Mouse (Mus musculus): ENCODE data around the gene Rnf222. TPM values are rescaled to one million over a fixed set of nuclear protein-coding genes. Genes with fewer than 3 reads are reported as not detected.
A peak's percentile ranks its signal among the peaks of the same experiment; 100 is the strongest.
"Not testable (repeated sequence)": the region's sequence is repeated elsewhere in the genome, so short reads cannot be mapped to it uniquely, and the experiment has no call there.

Rnf222 gene
- polyA plus RNA-seq, 1 experiment = not detected

- 86% methylated on average over 9 of the region's 9 CpGs for WGBS
- DNase-seq (ENCODE audit: low read depth, low spot score) = no peak
These were observed 17.5 kb downstream of the Rnf222 start for GRCm38 (mm10) chr11:68905665-68906460.

- 28% methylated on average over 4 of the region's 4 CpGs for WGBS
- no peak for DNase-seq (ENCODE audit: low read depth, low spot score)
These were observed 18.1 kb downstream of the Rnf222 start for GRCm38 (mm10) chr11:68906461-68906790.

GRCm38 (mm10) chr11:68907251-68907650 is 18.9 kb downstream of the Rnf222 start:
- WGBS = 79% methylated on average over 3 of the region's 3 CpGs
- no peak for DNase-seq (ENCODE audit: low read depth, low spot score)

GRCm38 (mm10) chr11:68908846-68909503 is 20.6 kb downstream of the Rnf222 start:
- no peak for DNase-seq (ENCODE audit: low read depth, low spot score)
- 29% methylated on average over 7 of the region's 7 CpGs for WGBS

DNA sequence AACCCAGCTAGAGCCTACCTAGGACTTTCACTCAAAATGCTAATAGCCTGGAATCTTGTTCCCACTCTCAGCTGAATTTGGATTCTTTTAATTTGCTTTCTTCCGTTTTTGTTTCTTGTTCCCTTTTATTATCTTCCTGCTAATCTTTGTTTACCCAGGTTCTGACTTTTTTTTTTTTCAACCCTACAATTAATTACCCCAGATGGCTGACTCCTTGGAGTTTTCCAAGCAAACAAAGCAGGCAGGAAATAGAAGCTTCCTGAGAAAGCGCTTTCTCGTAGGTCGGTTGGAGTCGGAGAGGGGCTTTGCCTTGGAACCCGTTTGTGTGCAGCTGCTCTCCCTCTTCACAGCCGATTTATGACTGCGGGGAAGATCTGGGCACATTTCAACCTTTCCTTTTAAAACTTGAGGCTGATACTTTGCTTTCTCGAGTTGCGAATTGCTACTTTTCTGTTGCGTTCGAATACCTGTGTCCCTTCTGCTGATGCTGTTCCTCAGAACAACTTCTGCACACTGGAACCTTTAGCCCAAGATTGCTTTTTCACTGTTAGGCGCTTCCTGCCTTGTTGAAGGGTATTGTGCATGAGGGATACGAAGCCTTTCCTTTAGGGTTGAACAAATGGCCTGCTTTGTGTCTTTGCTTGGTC is 23.3 kb downstream of the Rnf222 start:
- WGBS = 15% methylated on average over 14 of the region's 14 CpGs
- no peak for DNase-seq (ENCODE audit: low read depth, low spot score)

DNA sequence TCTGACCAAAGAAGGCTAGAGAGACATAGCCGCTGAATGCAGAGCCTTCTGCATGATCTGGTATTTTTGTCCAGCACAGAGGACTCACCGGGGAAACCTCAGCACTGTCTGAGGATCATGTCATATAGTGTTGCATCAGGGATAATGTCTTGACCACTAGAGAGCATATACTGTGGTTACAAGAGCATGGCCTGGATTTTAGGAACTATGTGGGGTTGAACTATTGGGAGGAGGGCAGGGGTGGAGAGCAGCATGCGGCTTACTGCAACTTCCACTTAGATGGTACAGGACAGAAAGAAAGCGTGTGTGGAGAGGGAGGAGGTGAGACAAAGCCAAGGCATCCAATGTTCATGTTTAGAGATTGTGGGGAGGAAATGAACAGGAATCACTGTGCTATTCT is 26.2 kb downstream of the Rnf222 start:
- no peak for DNase-seq (ENCODE audit: low read depth, low spot score)
- WGBS = 91% methylated on average over 4 of the region's 4 CpGs

DNA sequence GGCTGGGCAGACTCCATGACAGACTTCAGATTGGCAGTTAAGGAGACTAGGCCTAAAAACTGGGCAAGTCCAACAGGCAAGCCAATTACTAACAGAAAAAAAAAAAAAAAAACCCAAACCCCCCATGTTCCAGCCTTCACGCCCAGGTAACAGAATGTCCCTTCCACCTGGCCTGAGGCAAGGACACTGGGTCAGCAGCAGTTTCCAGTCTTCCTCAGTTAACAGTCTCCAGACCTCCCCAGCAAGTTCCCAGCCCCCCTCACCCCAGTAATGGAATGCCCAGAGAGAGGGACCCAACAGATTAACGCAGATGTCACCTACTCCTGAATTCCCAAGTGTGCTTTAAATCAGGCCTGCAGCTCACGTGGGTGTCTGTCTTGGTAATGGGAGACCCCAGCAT is 34.8 kb downstream of the Rnf222 start:
- WGBS = 88% methylated on average over 3 of the region's 3 CpGs

GRCm38 (mm10) chr11:68924749-68925148 is 36.4 kb downstream of the Rnf222 start:
- 83% methylated on average over 2 of the region's 2 CpGs for WGBS
- no peak for DNase-seq (ENCODE audit: low read depth, low spot score)

More for the DNA sequence above, 34.8 kb downstream of the Rnf222 start:
- DNase-seq (ENCODE audit: low read depth, low spot score) = no peak

DNA sequence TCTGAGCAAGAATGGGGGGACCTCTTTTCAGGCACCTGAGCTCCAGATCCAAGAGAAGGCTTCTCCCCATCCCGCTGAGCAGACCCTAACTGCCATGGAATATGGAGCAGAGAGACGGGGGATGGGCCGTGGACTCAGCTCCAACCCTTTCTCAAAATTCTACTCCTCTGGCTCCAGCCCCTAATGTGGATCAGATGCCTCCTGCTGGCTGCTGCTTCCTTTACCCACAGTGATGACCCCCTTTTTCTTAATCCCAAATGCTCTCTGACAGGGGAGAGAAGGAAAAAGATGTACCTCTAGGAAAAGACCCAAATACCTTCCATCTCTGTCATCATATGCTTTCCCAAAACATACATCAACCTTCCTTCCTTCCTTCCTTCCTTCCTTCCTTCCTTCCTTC is 38.6 kb downstream of the Rnf222 start, which contains the start of gene Odf4:
Gene Odf4, minus strand, starts transcription at position 101 of the 400 bp plus-strand sequence.
- WGBS = 83% methylated on average over 3 of the region's 3 CpGs
- DNase-seq (ENCODE audit: low read depth, low spot score) = no peak

DNA sequence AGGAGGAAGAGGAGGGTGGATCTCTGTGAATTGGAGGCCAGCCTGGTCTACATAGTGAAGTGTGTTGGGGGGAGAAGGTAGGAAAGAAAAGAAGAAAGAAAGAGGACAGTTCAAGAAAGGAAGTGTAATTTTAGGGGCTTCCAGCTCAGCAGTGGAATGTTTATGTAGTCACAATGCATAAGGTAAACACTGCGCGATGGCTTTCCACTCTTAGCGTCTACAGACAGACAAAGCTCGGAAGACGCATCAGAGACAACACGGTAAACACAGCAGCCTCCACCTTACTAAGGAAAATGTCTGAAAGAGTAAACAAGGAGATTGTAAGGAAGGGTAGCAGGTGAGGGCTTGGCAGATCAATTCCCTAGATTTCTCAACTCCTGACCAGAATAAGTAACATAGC is 41.6 kb downstream of the Rnf222 start:
- no peak for DNase-seq (ENCODE audit: low read depth, low spot score)
- WGBS = 29% methylated on average over 6 of the region's 6 CpGs

DNA sequence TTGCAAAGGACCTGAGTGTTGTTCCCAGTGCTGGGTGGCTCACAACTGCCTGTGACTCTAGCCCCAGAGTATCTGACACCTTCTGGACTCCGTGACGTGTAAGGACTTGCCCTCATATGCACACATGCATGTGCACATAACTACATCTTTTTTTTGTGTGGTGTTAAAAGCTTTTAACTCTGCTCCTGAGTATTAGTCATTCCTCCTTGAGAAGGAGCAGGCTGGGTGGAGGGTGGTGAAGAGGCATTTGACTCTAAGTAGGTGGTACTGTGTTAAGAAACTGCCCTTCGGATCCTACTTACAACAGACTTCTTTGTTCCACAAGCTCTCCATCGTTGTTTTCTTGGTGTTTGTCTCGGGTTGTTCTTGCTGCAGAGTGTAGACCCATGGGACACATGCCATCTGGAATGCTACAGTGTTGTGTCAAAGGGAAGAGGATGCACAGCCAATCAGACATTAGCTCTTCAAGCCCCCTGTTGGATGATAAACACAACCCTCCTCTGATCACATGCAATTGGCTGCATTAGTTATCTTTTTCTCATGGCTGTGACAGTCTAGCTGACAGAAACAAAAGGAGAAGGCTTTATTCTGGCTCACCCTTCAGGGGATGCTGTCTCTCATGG is 45.6 kb downstream of the Rnf222 start:
- no peak for DNase-seq (ENCODE audit: low read depth, low spot score)
- WGBS = 71% methylated on average over 5 of the region's 5 CpGs

GRCm38 (mm10) chr11:68936951-68937350 is 48.6 kb downstream of the Rnf222 start:
- WGBS = 84% methylated on average over 4 of the region's 4 CpGs
- not testable (repeated sequence) for DNase-seq (ENCODE audit: low read depth, low spot score)

DNA sequence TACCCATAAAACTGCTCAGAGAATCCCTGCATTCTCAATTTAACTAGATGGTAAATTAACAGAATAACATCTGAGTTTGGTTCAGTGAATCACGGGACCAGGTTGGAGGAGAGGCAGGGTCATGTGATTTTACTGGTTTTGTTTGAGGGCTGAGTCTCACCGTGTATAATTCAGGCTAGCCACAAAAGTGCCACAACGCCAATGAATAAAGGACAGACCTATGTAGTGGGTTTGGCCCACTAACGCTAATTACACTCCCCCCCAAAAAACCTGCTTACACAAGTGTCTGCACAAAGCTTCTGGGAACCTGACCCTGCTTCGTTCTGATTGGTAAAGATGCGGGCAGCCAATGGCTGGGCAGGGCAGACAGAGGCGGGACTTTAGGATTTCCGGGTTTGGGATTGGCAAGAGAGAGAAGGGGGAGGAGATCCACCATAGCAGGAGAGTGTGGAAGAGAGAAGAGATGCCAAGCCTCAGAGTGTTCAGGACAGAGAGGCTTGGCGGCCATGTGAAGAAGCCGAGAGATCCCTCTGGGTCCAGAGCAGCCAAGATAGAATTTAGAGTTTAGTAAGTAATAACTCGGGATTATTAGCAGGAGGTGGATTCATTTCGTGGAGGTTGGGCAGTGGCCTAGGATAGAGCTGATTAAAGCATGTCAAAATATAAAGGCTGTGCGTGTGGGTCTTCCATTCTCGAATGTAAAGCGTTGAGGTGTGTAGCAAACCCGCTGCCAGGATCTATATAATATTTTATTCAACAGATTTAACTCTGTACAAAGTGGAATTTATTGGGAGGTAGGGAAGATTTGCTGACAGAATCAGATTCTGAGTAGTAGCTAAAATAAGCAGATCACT is 51.3 kb downstream of the Rnf222 start:
- DNase-seq (ENCODE audit: low read depth, low spot score) = peak; percentile 82
- under 1% methylated on average over 16 of the region's 16 CpGs for WGBS

- WGBS = 32% methylated on average over 4 of the region's 4 CpGs
- DNase-seq (ENCODE audit: low read depth, low spot score) = no peak
These were observed 52.2 kb downstream of the Rnf222 start for GRCm38 (mm10) chr11:68940516-68940915.

DNA sequence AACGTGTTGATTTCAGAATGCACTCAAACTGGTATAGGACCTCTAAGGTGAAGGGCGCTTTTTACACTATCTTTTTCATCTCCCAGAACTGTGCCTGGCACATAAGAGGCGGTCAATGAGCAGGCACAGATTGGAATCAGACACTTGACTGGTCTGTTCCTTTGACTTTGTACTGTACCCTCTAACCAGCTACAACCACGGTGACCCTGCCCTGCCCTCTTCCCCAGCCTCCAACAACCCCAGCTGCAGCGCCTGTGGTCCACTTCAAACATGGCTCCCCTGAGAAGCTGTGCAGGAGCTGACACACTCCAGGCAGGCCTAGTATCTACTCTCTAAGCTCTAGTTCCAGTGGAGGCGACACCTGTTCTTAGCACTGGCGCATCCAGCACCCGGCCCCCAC is 54.4 kb downstream of the Rnf222 start:
- DNase-seq (ENCODE audit: low read depth, low spot score) = no peak
- 93% methylated on average over 8 of the region's 8 CpGs for WGBS

DNA sequence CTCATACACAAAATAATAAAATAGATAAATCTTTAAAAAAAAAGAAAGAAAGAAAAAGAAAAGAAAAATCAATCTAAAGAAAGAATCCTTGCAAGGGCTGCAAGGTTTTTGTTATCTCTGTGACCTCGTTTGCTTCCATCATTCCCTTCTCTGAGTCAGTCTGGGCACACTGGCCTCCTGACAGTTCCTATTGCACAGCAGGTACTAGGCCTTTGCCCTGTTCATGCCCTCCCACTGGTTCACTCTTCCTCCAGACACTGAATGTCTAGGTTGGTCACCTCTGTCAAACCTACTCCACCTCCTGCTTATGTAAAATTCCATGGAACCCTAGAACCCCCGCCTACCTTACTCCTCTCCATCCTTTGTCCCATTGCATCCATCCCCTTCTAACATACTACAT is 56.9 kb downstream of the Rnf222 start:
- DNase-seq (ENCODE audit: low read depth, low spot score) = no peak
- 76% methylated on average over 2 of the region's 2 CpGs for WGBS

Data from large intestine, adult 2 months (tissue).